Mouse (Mus musculus): Measurements from ENCODE around the gene Pla2g2c. TPM values are rescaled to one million over a fixed set of nuclear protein-coding genes. Genes with fewer than 3 reads are reported as not detected.

Pla2g2c gene
- polyA plus RNA-seq, 1 experiment from 2014 or later, result 0.25 TPM

GRCm38 (mm10) chr4:138794344-138794743, 69.8 kb downstream of the Pla2g2c start:
- no peaks in the 10 kb centered on the region for H3K27me3 ChIP-seq (ENCODE audit: insufficient read depth, low read length)
- H3K4me1 ChIP-seq (ENCODE audit: insufficient read depth), result no peaks in the 10 kb centered on the region; the same call in 1 of the 2 replicates
- H3K9ac ChIP-seq, result no peak overlapping the region
- no peak overlapping the region for H3K27ac ChIP-seq (ENCODE audit: low read depth)
- no peaks in the 10 kb centered on the region for H3K36me3 ChIP-seq (ENCODE audit: insufficient read depth)
- no peak for DNase-seq
- H3K4me2 ChIP-seq, result no peak overlapping the region
- WGBS, result 87% methylated on average over 6 of the region's 6 CpGs
- no peak overlapping the region for H3K4me3 ChIP-seq (ENCODE audit: low read depth, low read length)
- no peaks in the 10 kb centered on the region for H3K9me3 ChIP-seq (ENCODE audit: low read depth, low read length)
- ATAC-seq (ENCODE audit: insufficient read depth), result no peak
- TF ChIP-seq CTCF (IDR thresholded peaks at IDR 0.05; ENCODE audit: low read depth), result no peak

Other genes starting within 250 kb of the Pla2g2c start
- 0.11 and 0.15 TPM in 2 replicates for gene Vwa5b1, start 88.9 kb upstream of the Pla2g2c start, polyA plus RNA-seq (2014; fragmentation: Nextera tagmentation; extraction: Ambion mirVana)
- gene Ubxn10, start 12.4 kb downstream of the Pla2g2c start, polyA plus RNA-seq (2014; fragmentation: Nextera tagmentation; extraction: Ambion mirVana), result 1.5 and 1.7 TPM in 2 replicates
- not detected in 2 replicates for gene Pla2g2f, start 32.8 kb downstream of the Pla2g2c start, polyA plus RNA-seq (2014; fragmentation: Nextera tagmentation; extraction: Ambion mirVana)
- 0.18 TPM in 1 of 2 replicates, not detected in the other for gene Pla2g2d, start 50.9 kb downstream of the Pla2g2c start, polyA plus RNA-seq (2014; fragmentation: Nextera tagmentation; extraction: Ambion mirVana)
- gene Pla2g5, start 138.7 kb downstream of the Pla2g2c start, polyA plus RNA-seq (2014; fragmentation: Nextera tagmentation; extraction: Ambion mirVana), result 0.46 and 0.61 TPM in 2 replicates
- gene Gm13030, start 149.2 kb downstream of the Pla2g2c start, polyA plus RNA-seq (2014; fragmentation: Nextera tagmentation; extraction: Ambion mirVana), result not detected in 2 replicates
- not detected in 2 replicates for gene Pla2g2e, start 153.2 kb downstream of the Pla2g2c start, polyA plus RNA-seq (2014; fragmentation: Nextera tagmentation; extraction: Ambion mirVana)
- gene Otud3, start 189.2 kb downstream of the Pla2g2c start, polyA plus RNA-seq (2014; fragmentation: Nextera tagmentation; extraction: Ambion mirVana), result 3.0 and 3.2 TPM in 2 replicates
- 0.24 and 0.69 TPM in 2 replicates for gene Rnf186, start 242.3 kb downstream of the Pla2g2c start, polyA plus RNA-seq (2014; fragmentation: Nextera tagmentation; extraction: Ambion mirVana)
- 2.6 and 3.7 TPM in 2 replicates for gene Tmco4, start 248.1 kb downstream of the Pla2g2c start, polyA plus RNA-seq (2014; fragmentation: Nextera tagmentation; extraction: Ambion mirVana)

Measured in lung, embryonic 14.5 days (tissue).